Mouse (Mus musculus) layer of hippocampus, postnatal 25 days (tissue): ENCODE measurements around the gene Gata2. TPM values are rescaled to one million over a fixed set of nuclear protein-coding genes. Genes with fewer than 3 reads are reported as not detected.

Experiments
- DNase-seq, 2 experiments: peaks; one replicate each; pipeline ENCODE4 v3.0.0; 2022; ENCODE audit warnings: mixed read lengths in 2 of 2, low spot score in 1 of 2; ENCODE audit errors: extremely low spot score in 1 of 2
- total RNA-seq, 2 experiments: library from RNA; stranded (reverse); gene quantifications; 2 replicates each; pipeline ENCODE4 v1.2.3; 2021

Gata2 gene
- total RNA-seq, 2 experiments from 2014 or later: 4.7 to 6.2 TPM

GRCm38 (mm10) chr6:88251798-88252478 is 58.2 kb downstream of the Gata2 start:
- no peak for DNase-seq

- DNase-seq: no peak
Observed at GRCm38 (mm10) chr6:88254082-88254481, 60.4 kb downstream of the Gata2 start.

GRCm38 (mm10) chr6:88255435-88255834 is 61.7 kb downstream of the Gata2 start:
- DNase-seq: no peak

Other genes starting within 250 kb of the Gata2 start
- gene H1fx, start 212.3 kb upstream of the Gata2 start, total RNA-seq: 10 to 100 TPM; 74.7 to 76.2 TPM
- 100 to 1,000 TPM; 327 to 360 TPM for gene Rab7, start 148.6 kb upstream of the Gata2 start, total RNA-seq
- gene Rpn1, start 109.4 kb upstream of the Gata2 start, total RNA-seq: 100 to 1,000 TPM; 166 to 175 TPM
- not detected for gene Dnajb8, start 28.4 kb downstream of the Gata2 start, total RNA-seq